Mouse (Mus musculus) megakaryocyte-erythroid progenitor cell, adult 5-6 weeks (primary cell): ENCODE data around the gene Lbx2. TPM values are rescaled to one million over a fixed set of nuclear protein-coding genes. Genes with fewer than 3 reads are reported as not detected.

Experiments
- ATAC-seq: replicated peaks from 2 replicates; pipeline ENCODE4 v1.8.0; 2016; ENCODE audit warnings: mild to moderate bottlenecking, inconsistent platforms; ENCODE audit not compliant: severe bottlenecking, poor library complexity, low FRiP score, low TSS enrichment
- total RNA-seq, 2 experiments: library from RNA; stranded (forward) in 1 of 2; stranded (reverse) in 1 of 2; fragments of 200-1000, 215-1000 nt in 1 of 2; fragments of >200 nt in 1 of 2; fragmentation: Nextera tagmentation in 1 of 2; gene quantifications; 2 replicates each; pipeline ENCODE4 v1.2.3; 2014 to 2017

The Lbx2 gene
- total RNA-seq, 2 experiments from 2014 or later, result not detected

- ATAC-seq, result no peak
These were observed 39.2 kb downstream of the Lbx2 start, which contains the start of gene Ino80b for GRCm38 (mm10) chr6:83125331-83125730. Ino80b (minus strand) TSS chr6:83125431.

GRCm38 (mm10) chr6:83127419-83127818 lies 41.3 kb downstream of the Lbx2 start:
- no peak for ATAC-seq

DNA sequence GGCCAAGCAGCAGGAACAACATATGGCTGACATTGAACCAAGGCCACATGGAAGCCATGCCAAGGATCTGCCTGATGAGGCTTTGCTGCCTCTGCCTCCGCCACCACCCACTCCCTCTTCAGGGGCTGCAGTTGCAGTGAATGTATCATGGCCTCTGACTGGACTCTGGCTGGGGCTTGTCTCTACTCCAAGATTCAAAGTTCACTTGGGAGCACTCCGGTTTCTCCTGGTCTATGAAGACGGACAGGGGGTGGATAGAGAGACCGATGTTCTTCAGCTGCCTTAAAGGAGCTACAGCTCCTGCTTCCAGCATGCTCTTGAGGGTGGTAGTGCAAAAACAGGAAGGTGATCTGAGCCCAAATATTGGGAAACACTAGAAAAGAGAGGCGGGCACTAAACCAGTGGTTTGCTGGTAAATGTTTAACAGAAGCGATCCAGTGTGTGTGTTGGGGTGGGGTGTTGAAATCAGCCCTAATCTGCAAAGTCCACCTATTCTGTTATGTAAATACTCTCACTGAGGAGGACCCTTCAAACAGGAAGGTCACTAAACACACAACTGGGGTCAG lies 45.4 kb downstream of the Lbx2 start:
- no peak for ATAC-seq

- ATAC-seq, result no peak
These were observed 46.2 kb downstream of the Lbx2 start for GRCm38 (mm10) chr6:83132176-83132919.

DNA sequence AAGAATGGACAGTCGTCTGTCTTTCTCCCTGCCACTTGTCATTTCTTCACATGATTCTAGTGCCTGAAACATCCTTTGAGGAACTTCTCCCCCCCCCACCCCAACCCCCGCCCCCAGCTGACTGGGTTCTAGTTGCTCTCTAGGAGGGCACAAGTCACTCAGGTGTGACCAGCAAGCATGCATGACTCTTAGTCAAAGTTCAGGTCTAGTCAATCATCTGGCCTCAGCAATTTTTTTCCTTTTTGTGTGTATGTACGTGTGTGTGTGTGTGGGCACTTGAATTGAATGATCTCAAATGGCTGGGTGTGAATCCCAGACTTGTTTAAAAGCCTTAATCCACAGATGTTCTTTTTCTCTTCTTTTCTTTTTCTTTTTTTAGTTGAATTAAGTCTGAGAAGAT lies 48.1 kb downstream of the Lbx2 start:
- no peak for ATAC-seq

GRCm38 (mm10) chr6:83134951-83135513 lies 48.9 kb downstream of the Lbx2 start, which contains the start of gene Rtkn:
Rtkn (plus strand) TSS chr6:83135463.
- no peak for ATAC-seq

DNA sequence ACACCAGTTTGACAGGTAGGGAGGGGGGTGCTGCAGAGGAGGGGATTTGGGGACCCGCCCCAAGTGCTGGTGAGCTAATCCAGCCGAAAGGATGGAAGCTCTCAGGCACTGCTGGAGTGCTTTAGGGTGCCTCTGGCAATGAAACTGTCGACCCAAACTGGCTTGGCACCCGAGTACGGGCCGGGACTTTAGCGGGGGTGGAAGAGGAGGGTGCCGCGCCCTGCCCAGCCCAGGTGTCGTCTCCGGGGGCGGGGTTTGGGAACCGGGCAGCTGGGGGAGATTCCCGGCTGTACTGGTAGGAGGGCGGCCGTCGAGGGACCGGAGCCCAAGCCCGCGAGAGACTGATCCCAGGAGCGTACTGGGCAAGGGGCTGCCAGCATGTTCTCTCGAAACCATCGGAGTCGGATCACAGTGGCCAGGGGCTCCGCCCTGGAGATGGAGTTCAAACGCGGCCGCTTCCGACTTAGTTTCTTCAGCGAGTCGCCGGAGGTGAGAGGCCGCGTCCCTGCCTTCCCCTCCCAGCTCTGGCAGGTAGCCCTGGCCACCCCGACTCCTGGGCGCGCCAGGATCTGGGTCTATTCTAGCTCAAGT lies 49.5 kb downstream of the Lbx2 start:
- no peak for ATAC-seq

- ATAC-seq, result no peak
These were observed 50.2 kb downstream of the Lbx2 start for GRCm38 (mm10) chr6:83136291-83136880.

- ATAC-seq, result peak; percentile 41; the same call in 1 of the 2 replicates
These were observed 50.9 kb downstream of the Lbx2 start for GRCm38 (mm10) chr6:83136881-83137575.

DNA sequence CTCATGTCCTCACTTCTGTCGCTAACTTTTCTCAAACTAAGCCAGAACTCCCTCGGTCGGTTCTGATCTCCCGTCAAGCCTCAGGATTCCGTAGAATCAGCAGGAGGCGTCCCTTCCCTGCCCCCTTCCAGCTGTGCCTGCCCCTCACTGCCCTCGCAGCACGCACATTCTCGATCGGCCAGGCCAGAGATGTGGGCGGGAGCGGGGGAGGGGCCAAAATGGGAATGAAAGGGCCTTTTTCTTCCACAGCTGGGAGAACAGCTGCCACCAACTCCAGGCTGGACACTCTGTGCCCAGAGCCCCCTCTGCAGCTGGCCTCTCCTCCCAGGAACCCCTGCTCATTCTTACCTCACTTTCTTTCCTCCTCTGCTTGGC lies 51.4 kb downstream of the Lbx2 start:
- ATAC-seq, result no peak

Other genes with a start within 250 kb of the Lbx2 start
- not detected in 2 replicates for gene Sema4f, start 146.6 kb upstream of the Lbx2 start, total RNA-seq (2014; fragmentation: Nextera tagmentation)
- gene Sema4f, start 146.6 kb upstream of the Lbx2 start, total RNA-seq (2017), result not detected in 2 replicates
- 11.4 and 16.2 TPM in 2 replicates for gene M1ap, start 139.5 kb upstream of the Lbx2 start, total RNA-seq (2014; fragmentation: Nextera tagmentation)
- 7.5 and 10.2 TPM in 2 replicates for gene M1ap, start 139.5 kb upstream of the Lbx2 start, total RNA-seq (2017)
- gene Dok1, start 52.9 kb upstream of the Lbx2 start, total RNA-seq (2014; fragmentation: Nextera tagmentation), result 15.0 and 25.0 TPM in 2 replicates
- 24.2 and 46.1 TPM in 2 replicates for gene Dok1, start 52.9 kb upstream of the Lbx2 start, total RNA-seq (2017)
- gene Loxl3, start 52.2 kb upstream of the Lbx2 start, total RNA-seq (2014; fragmentation: Nextera tagmentation), result 0.67 and 8.2 TPM in 2 replicates
- 0.61 and 0.88 TPM in 2 replicates for gene Loxl3, start 52.2 kb upstream of the Lbx2 start, total RNA-seq (2017)
- gene Aup1, start 31.8 kb upstream of the Lbx2 start, total RNA-seq (2014; fragmentation: Nextera tagmentation), result 246 and 368 TPM in 2 replicates
- gene Aup1, start 31.8 kb upstream of the Lbx2 start, total RNA-seq (2017), result 115 and 128 TPM in 2 replicates
- gene Htra2, start 31.1 kb upstream of the Lbx2 start, total RNA-seq (2014; fragmentation: Nextera tagmentation), result 225 and 296 TPM in 2 replicates
- 97.5 and 128 TPM in 2 replicates for gene Htra2, start 31.1 kb upstream of the Lbx2 start, total RNA-seq (2017)
- 6.0 and 7.9 TPM in 2 replicates for gene Dqx1, start 28.5 kb upstream of the Lbx2 start, total RNA-seq (2014; fragmentation: Nextera tagmentation)
- gene Dqx1, start 28.5 kb upstream of the Lbx2 start, total RNA-seq (2017), result 0.56 and 1.0 TPM in 2 replicates
- gene Tlx2, start 16.1 kb upstream of the Lbx2 start, total RNA-seq (2014; fragmentation: Nextera tagmentation), result not detected in 2 replicates
- not detected in 2 replicates for gene Tlx2, start 16.1 kb upstream of the Lbx2 start, total RNA-seq (2017)
- gene Pcgf1, start 8.5 kb upstream of the Lbx2 start, total RNA-seq (2014; fragmentation: Nextera tagmentation), result 25.1 and 27.3 TPM in 2 replicates
- gene Pcgf1, start 8.5 kb upstream of the Lbx2 start, total RNA-seq (2017), result 7.2 and 12.7 TPM in 2 replicates
- gene Ccdc142, start 15.2 kb downstream of the Lbx2 start, total RNA-seq (2014; fragmentation: Nextera tagmentation), result 11.3 and 11.7 TPM in 2 replicates
- 0.38 and 13.3 TPM in 2 replicates for gene Ccdc142, start 15.2 kb downstream of the Lbx2 start, total RNA-seq (2017)
- gene Gm42688, start 15.2 kb downstream of the Lbx2 start, total RNA-seq (2014; fragmentation: Nextera tagmentation), result 7.7 and 8.3 TPM in 2 replicates
- 3.0 and 5.4 TPM in 2 replicates for gene Gm42688, start 15.2 kb downstream of the Lbx2 start, total RNA-seq (2017)
- gene Mrpl53, start 22.7 kb downstream of the Lbx2 start, total RNA-seq (2014; fragmentation: Nextera tagmentation), result 50.1 and 97.7 TPM in 2 replicates
- 37.2 and 37.5 TPM in 2 replicates for gene Mrpl53, start 22.7 kb downstream of the Lbx2 start, total RNA-seq (2017)
- 76.2 and 97.3 TPM in 2 replicates for gene Mogs, start 29.1 kb downstream of the Lbx2 start, total RNA-seq (2014; fragmentation: Nextera tagmentation)
- gene Mogs, start 29.1 kb downstream of the Lbx2 start, total RNA-seq (2017), result 88.3 and 127 TPM in 2 replicates
- 29.1 and 56.6 TPM in 2 replicates for gene Wbp1, start 35.2 kb downstream of the Lbx2 start, total RNA-seq (2014; fragmentation: Nextera tagmentation)
- 61.5 and 75.1 TPM in 2 replicates for gene Wbp1, start 35.2 kb downstream of the Lbx2 start, total RNA-seq (2017)
- 11.2 and 20.1 TPM in 2 replicates for gene Ino80b, start 39.1 kb downstream of the Lbx2 start, total RNA-seq (2014; fragmentation: Nextera tagmentation)
- gene Ino80b, start 39.1 kb downstream of the Lbx2 start, total RNA-seq (2017), result 28.8 and 32.8 TPM in 2 replicates
- gene Rtkn, start 49.1 kb downstream of the Lbx2 start, total RNA-seq (2014; fragmentation: Nextera tagmentation), result 0.49 TPM in 1 of 2 replicates, not detected in the other
- gene Rtkn, start 49.1 kb downstream of the Lbx2 start, total RNA-seq (2017), result 0.42 TPM in 1 of 2 replicates, not detected in the other
- 4.5 TPM in 1 of 2 replicates, not detected in the other for gene Wdr54, start 70.0 kb downstream of the Lbx2 start, total RNA-seq (2014; fragmentation: Nextera tagmentation)
- gene Wdr54, start 70.0 kb downstream of the Lbx2 start, total RNA-seq (2017), result not detected in 2 replicates
- 0.52 TPM in 1 of 2 replicates, not detected in the other for gene 1700003E16Rik, start 70.0 kb downstream of the Lbx2 start, total RNA-seq (2014; fragmentation: Nextera tagmentation)
- gene 1700003E16Rik, start 70.0 kb downstream of the Lbx2 start, total RNA-seq (2017), result not detected in 2 replicates
- gene Dctn1, start 79.6 kb downstream of the Lbx2 start, total RNA-seq (2014; fragmentation: Nextera tagmentation), result 45.8 and 68.1 TPM in 2 replicates
- gene Dctn1, start 79.6 kb downstream of the Lbx2 start, total RNA-seq (2017), result 30.5 and 42.4 TPM in 2 replicates
- not detected in 2 replicates for gene Slc4a5, start 133.5 kb downstream of the Lbx2 start, total RNA-seq (2014; fragmentation: Nextera tagmentation)
- 0.91 TPM in 1 of 2 replicates, not detected in the other for gene Slc4a5, start 133.5 kb downstream of the Lbx2 start, total RNA-seq (2017)
- 20.4 and 44.9 TPM in 2 replicates for gene Mthfd2, start 239.5 kb downstream of the Lbx2 start, total RNA-seq (2014; fragmentation: Nextera tagmentation)
- gene Mthfd2, start 239.5 kb downstream of the Lbx2 start, total RNA-seq (2017), result 26.9 and 30.5 TPM in 2 replicates
- 58.8 and 60.6 TPM in 2 replicates for gene Mob1a, start 239.6 kb downstream of the Lbx2 start, total RNA-seq (2014; fragmentation: Nextera tagmentation)
- gene Mob1a, start 239.6 kb downstream of the Lbx2 start, total RNA-seq (2017), result 117 and 119 TPM in 2 replicates